Mouse (Mus musculus) embryonic fibroblast, embryonic 13.5 days (primary cell): ENCODE data around the gene Sos2. TPM values are rescaled to one million over a fixed set of nuclear protein-coding genes. Genes with fewer than 3 reads are reported as not detected.
"Not testable (repeated sequence)": the region's sequence is repeated elsewhere in the genome, so short reads cannot be mapped to it uniquely, and the experiment has no call there.

ENCODE experiments used
- H3K27ac ChIP-seq: 2 replicates; pipeline ENCODE4 v1.5.1; 2012; ENCODE audit warnings: low read length, control low read depth, inconsistent platforms; ENCODE audit not compliant: insufficient read depth
- H3K4me1 ChIP-seq: 2 replicates; pipeline ENCODE4 v1.6.1; 2011; ENCODE audit warnings: low read length; ENCODE audit not compliant: control insufficient read depth, insufficient read depth
- H3K4me3 ChIP-seq: 2 replicates; pipeline ENCODE4 v1.5.1; 2011; ENCODE audit warnings: mild to moderate bottlenecking, control low read depth, low read length; ENCODE audit not compliant: insufficient read depth
- CTCF ChIP-seq: IDR thresholded peaks from 2 replicates; pipeline ENCODE4 v1.5.1; 2011; ENCODE audit warnings: mild to moderate bottlenecking, control low read depth, low read length, moderate library complexity, borderline replicate concordance; ENCODE audit not compliant: insufficient read depth
- POLR2A ChIP-seq: IDR thresholded peaks from 2 replicates; pipeline ENCODE4 v1.6.1; 2011; ENCODE audit warnings: low read depth, mild to moderate bottlenecking, control low read depth, low read length, moderate library complexity
- polyA plus RNA-seq: library from polyadenylated mRNA; stranded (reverse); fragments of >200 nt; gene quantifications from 2 replicates; pipeline ENCODE4 v1.2.4, GENCODE M21; 2011; ENCODE audit warnings: low read depth; ENCODE audit not compliant: missing spikeins, insufficient read length

The Sos2 gene
- polyA plus RNA-seq, 1 experiment = 19.4 TPM

- no peak for TF ChIP-seq POLR2A
- no peak for TF ChIP-seq CTCF
- no peak overlapping the region for H3K27ac ChIP-seq
- H3K4me1 ChIP-seq = no peaks in the 10 kb centered on the region
- no peak overlapping the region for H3K4me3 ChIP-seq
These were observed 36.8 kb downstream of the Sos2 start for GRCm38 (mm10) chr12:69644877-69645276.

- TF ChIP-seq POLR2A (no peak), CTCF (no peak)
- Histone ChIP-seq H3K27ac (no peak overlapping the region), H3K4me1 (no peaks in the 10 kb centered on the region), H3K4me3 (no peak overlapping the region)
These were observed 38.8 kb downstream of the Sos2 start for GRCm38 (mm10) chr12:69642877-69643276.

- Histone ChIP-seq H3K4me3 (no peak overlapping the region), H3K27ac (no peak overlapping the region), H3K4me1 (no peaks in the 10 kb centered on the region)
- TF ChIP-seq POLR2A = no peak
- TF ChIP-seq CTCF = no peak
These were observed 46.9 kb downstream of the Sos2 start for GRCm38 (mm10) chr12:69634761-69635160.

GRCm38 (mm10) chr12:69618590-69618989 is 63.1 kb downstream of the Sos2 start:
- H3K4me3 ChIP-seq, H3K4me1 ChIP-seq, H3K27ac ChIP-seq: not testable (repeated sequence)

- Histone ChIP-seq H3K27ac (no peak overlapping the region), H3K4me3 (no peak overlapping the region), H3K4me1 (no peaks in the 10 kb centered on the region)
- no peak for TF ChIP-seq CTCF
- TF ChIP-seq POLR2A = no peak
These were observed 77.3 kb downstream of the Sos2 start for GRCm38 (mm10) chr12:69604367-69604766.

GRCm38 (mm10) chr12:69597446-69597845 is 84.2 kb downstream of the Sos2 start:
- Histone ChIP-seq H3K4me1 (no peaks in the 10 kb centered on the region), H3K27ac (no peak overlapping the region), H3K4me3 (no peak overlapping the region)
- TF ChIP-seq POLR2A (no peak), CTCF (no peak)

GRCm38 (mm10) chr12:69593130-69593529 is 88.5 kb downstream of the Sos2 start:
- no peak overlapping the region for H3K27ac ChIP-seq
- H3K4me1 ChIP-seq = no peaks in the 10 kb centered on the region
- H3K4me3 ChIP-seq = no peak overlapping the region
- TF ChIP-seq CTCF = no peak
- no peak for TF ChIP-seq POLR2A

GRCm38 (mm10) chr12:69583270-69583629 is 98.4 kb downstream of the Sos2 start:
- peak overlapping the region; percentile 13; the same call in 1 of the 2 replicates for H3K27ac ChIP-seq
- TF ChIP-seq POLR2A = no peak
- TF ChIP-seq CTCF = no peak

GRCm38 (mm10) chr12:69582613-69583269 is 98.9 kb downstream of the Sos2 start, which contains the start of gene Vcpkmt:
Vcpkmt (minus strand) TSS chr12:69583028.
- H3K4me3 ChIP-seq = peak within 1 kb of the TSS; percentile 60
- no peaks in the 10 kb centered on the region for H3K4me1 ChIP-seq
- H3K27ac ChIP-seq = peak within 1 kb of the TSS; percentile 13
- TF ChIP-seq POLR2A = peak; percentile 89
- TF ChIP-seq CTCF = no peak

More at GRCm38 (mm10) chr12:69583270-69583629, 98.4 kb downstream of the Sos2 start:
- Histone ChIP-seq H3K4me1 (no peaks in the 10 kb centered on the region), H3K4me3 (no peak overlapping the region)

- H3K4me1 ChIP-seq = no peaks in the 10 kb centered on the region
- H3K4me3 ChIP-seq = peak overlapping the region; percentile 60
- H3K27ac ChIP-seq = no peak overlapping the region
- no peak for TF ChIP-seq CTCF
- TF ChIP-seq POLR2A = no peak
These were observed 99.4 kb downstream of the Sos2 start for GRCm38 (mm10) chr12:69582216-69582612.
